Mouse (Mus musculus) ES-Bruce4 (cell line): ENCODE measurements around the gene Gpc4.

Source experiments
- EP300 ChIP-seq: IDR thresholded peaks from 2 replicates; pipeline ENCODE4 v1.6.1; 2011; ENCODE audit warnings: low read depth, low read length; ENCODE audit not compliant: insufficient read depth
- POLR2A ChIP-seq: IDR thresholded peaks from one replicate; pipeline ENCODE4 v1.8.1; 2011; ENCODE audit warnings: low read length; ENCODE audit not compliant: insufficient read depth

GRCm38 (mm10) chrX:52151555-52151954 is 13.5 kb downstream of the Gpc4 start:
- no peak for TF ChIP-seq POLR2A
- no peak for TF ChIP-seq EP300
